Mouse (Mus musculus): ENCODE data around the gene Fn1.

- TF ChIP-seq CTCF (IDR thresholded peaks at IDR 0.05; ENCODE audit: insufficient read depth, low read depth, low read length) (no peak), POLR2A (IDR thresholded peaks at IDR 0.05; ENCODE audit: insufficient read depth, low read depth, low read length) (no peak)
Measured at GRCm38 (mm10) chr1:71688926-71689303, 35.9 kb upstream of the Fn1 start.
